Mouse (Mus musculus): ENCODE results near the gene Bex2. TPM values are rescaled to one million over a fixed set of nuclear protein-coding genes. Genes with fewer than 3 reads are reported as not detected.

Bex2 gene
- polyA plus RNA-seq (2014; fragmentation: Illumina TruSeq; extraction: RNeasy Lipid Tissue Mini Kit (QIAGEN cat#74804); ENCODE audit: low read depth, low replicate concordance) = 0.94 TPM

GRCm38 (mm10) chrX:136068020-136068419 is at the start of gene Bex2:
Gene Bex2, minus strand, starts transcription at chrX:136068236.

GRCm38 (mm10) chrX:136085155-136085554 is 17.1 kb upstream of the Bex2 start, which contains the start of gene Nxf3:
Gene Nxf3, minus strand, starts transcription at chrX:136085255.

GRCm38 (mm10) chrX:136032799-136033763 is 35.0 kb downstream of the Bex2 start, which contains the start of gene Arxes1:
Gene Arxes1, plus strand, starts transcription at chrX:136033367.

Other genes with a start within 250 kb of the Bex2 start
- 5.2 TPM for gene Gprasp2, start 229.2 kb downstream of the Bex2 start, polyA plus RNA-seq (2014; fragmentation: Illumina TruSeq; extraction: RNeasy Lipid Tissue Mini Kit (QIAGEN cat#74804); ENCODE audit: low read depth, low replicate concordance)
- 2.3 TPM for gene Arxes2, start 74.4 kb downstream of the Bex2 start, polyA plus RNA-seq (2014; fragmentation: Illumina TruSeq; extraction: RNeasy Lipid Tissue Mini Kit (QIAGEN cat#74804); ENCODE audit: low read depth, low replicate concordance)
- gene Arxes1, start 34.9 kb downstream of the Bex2 start, polyA plus RNA-seq (2014; fragmentation: Illumina TruSeq; extraction: RNeasy Lipid Tissue Mini Kit (QIAGEN cat#74804); ENCODE audit: low read depth, low replicate concordance) = 0.37 TPM
- gene Nxf3, start 17.0 kb upstream of the Bex2 start, polyA plus RNA-seq (2014; fragmentation: Illumina TruSeq; extraction: RNeasy Lipid Tissue Mini Kit (QIAGEN cat#74804); ENCODE audit: low read depth, low replicate concordance) = 0.13 TPM
- 1.9 TPM for gene Bex4, start 70.8 kb upstream of the Bex2 start, polyA plus RNA-seq (2014; fragmentation: Illumina TruSeq; extraction: RNeasy Lipid Tissue Mini Kit (QIAGEN cat#74804); ENCODE audit: low read depth, low replicate concordance)
- gene Tceal8, start 104.1 kb upstream of the Bex2 start, polyA plus RNA-seq (2014; fragmentation: Illumina TruSeq; extraction: RNeasy Lipid Tissue Mini Kit (QIAGEN cat#74804); ENCODE audit: low read depth, low replicate concordance) = 39.2 TPM
- gene Tceal5, start 135.6 kb upstream of the Bex2 start, polyA plus RNA-seq (2014; fragmentation: Illumina TruSeq; extraction: RNeasy Lipid Tissue Mini Kit (QIAGEN cat#74804); ENCODE audit: low read depth, low replicate concordance) = 3.0 TPM
- gene Tceal7, start 146.5 kb upstream of the Bex2 start, polyA plus RNA-seq (2014; fragmentation: Illumina TruSeq; extraction: RNeasy Lipid Tissue Mini Kit (QIAGEN cat#74804); ENCODE audit: low read depth, low replicate concordance) = 0.84 TPM
- 5.1 TPM for gene Bex1, start 147.3 kb upstream of the Bex2 start, polyA plus RNA-seq (2014; fragmentation: Illumina TruSeq; extraction: RNeasy Lipid Tissue Mini Kit (QIAGEN cat#74804); ENCODE audit: low read depth, low replicate concordance)
- 41.3 TPM for gene Tceal9, start 176.8 kb upstream of the Bex2 start, polyA plus RNA-seq (2014; fragmentation: Illumina TruSeq; extraction: RNeasy Lipid Tissue Mini Kit (QIAGEN cat#74804); ENCODE audit: low read depth, low replicate concordance)
- 15.8 TPM for gene Bex3, start 202.0 kb upstream of the Bex2 start, polyA plus RNA-seq (2014; fragmentation: Illumina TruSeq; extraction: RNeasy Lipid Tissue Mini Kit (QIAGEN cat#74804); ENCODE audit: low read depth, low replicate concordance)

Measured in heart, adult 10 weeks (tissue).